Mouse (Mus musculus): ENCODE measurements at regions not wholly inside any gene's neighbourhood (a gene's known extent, or its start where the extent isn't known, plus 50 kb on each side); places are given as distances from the start of the nearest gene placed in this dataset.

DNA sequence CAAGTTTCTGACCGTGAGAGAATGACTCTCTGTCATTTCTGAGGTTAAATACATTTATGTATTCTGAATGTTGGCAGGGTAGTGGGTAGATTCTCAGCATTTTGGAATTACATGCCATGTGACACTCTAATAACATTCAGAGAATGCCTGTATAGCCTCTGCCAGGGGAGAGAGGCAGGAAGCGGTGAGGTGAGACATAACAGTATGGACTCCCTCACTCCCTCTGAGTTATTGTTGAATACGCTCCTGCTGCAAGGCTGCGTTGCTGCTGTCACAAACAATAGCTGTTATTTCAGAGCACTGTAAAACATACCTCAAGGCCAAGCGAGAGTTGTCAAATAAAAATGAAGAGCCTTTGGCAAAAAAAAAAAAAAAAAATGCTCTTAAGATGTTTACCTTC lies 477.9 kb downstream of the Klf12 start:
- DNase-seq (ENCODE audit: low spot score in 2 of 2), result no peak

DNA sequence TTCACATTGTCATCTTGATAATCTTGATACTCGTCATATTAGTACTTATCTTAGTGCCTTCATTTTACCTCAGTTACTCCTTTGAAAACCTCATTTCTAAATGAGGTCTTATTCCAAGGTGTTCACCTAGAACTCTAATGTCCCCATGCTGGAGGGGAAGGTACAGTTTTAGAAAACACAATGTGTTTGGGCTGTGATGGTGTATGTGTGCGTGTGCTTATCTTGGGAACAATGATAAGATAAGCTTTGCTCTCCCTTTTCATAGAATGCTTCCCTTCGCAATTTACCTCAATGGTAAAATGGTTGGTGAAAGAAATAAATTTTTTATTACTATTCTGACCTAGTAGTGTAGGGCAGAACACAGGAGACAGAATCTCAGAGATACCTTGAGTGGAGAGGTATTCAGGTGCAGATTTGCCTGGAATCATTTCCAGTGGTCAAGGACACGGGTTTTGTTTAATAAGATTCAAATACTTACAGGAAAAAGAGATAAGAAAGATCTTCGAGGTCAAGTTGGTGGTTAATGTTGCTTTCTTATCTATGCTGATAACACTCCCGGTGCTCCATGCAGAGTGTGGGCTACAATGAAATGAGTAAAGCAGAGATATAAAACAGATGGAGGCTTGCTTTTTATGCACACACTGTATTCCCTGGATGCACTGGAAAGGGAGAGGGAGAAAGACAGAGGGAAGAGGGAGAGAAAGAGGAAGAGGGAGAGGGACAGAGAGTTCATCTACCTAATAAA lies 471.6 kb downstream of the Klf12 start:
- no peak for DNase-seq (ENCODE audit: low spot score in 2 of 2)
